Mouse (Mus musculus) sigmoid colon, adult 10 weeks (tissue): Measurements from ENCODE around the gene Cdkn2b. TPM values are rescaled to one million over a fixed set of nuclear protein-coding genes. Genes with fewer than 3 reads are reported as not detected.

ENCODE experiments used
- polyA plus RNA-seq: library from polyadenylated mRNA; stranded (reverse); fragments of 350-450 nt; fragmentation: Illumina TruSeq; extraction: RNeasy Lipid Tissue Mini Kit (QIAGEN cat#74804); gene quantifications from one replicate; pipeline ENCODE4 v1.2.3, GENCODE M21; 2014; ENCODE audit warnings: low read depth, low replicate concordance

The Cdkn2b gene
- 41.0 TPM for polyA plus RNA-seq

DNA sequence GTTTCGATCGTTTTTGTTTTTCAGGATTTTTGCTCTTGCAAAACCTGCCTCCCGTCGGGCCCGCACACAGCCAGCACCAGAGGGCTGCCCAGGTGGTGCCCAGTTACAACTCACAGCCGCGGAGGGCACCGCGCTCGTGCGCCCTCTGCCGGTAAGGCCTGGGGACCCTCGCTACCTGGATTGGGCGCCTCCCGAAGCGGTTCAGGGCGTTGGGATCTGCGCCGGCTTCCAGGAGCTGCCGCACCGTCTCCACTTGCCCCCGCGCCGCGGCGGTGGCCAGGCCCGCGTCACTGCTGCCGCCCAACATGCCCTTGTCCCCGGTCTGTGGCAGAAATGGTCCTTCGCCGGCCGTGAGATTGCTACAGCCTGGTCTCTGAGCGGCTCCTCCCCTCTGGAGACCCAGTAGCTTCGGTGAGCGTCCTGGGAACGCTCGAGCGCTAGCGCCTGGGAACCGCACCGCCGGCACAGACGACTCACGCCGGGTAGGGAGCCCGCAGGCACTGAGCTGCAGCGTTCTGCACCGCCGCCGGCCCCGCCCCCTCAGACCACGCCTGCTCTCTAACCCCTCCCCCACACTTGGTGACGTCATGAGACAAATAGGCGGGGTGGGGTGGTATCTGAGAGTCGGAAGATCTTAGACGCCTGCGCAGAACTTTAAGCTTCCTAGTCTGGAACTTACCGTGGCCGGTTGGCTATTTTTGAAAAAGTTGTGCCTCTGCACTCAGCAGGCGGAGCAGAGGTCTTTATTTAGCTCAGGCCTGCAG lies at the start of gene Cdkn2b:
Gene Cdkn2b (minus strand): TSS at position 549 of the 764 bp plus-strand sequence.

DNA sequence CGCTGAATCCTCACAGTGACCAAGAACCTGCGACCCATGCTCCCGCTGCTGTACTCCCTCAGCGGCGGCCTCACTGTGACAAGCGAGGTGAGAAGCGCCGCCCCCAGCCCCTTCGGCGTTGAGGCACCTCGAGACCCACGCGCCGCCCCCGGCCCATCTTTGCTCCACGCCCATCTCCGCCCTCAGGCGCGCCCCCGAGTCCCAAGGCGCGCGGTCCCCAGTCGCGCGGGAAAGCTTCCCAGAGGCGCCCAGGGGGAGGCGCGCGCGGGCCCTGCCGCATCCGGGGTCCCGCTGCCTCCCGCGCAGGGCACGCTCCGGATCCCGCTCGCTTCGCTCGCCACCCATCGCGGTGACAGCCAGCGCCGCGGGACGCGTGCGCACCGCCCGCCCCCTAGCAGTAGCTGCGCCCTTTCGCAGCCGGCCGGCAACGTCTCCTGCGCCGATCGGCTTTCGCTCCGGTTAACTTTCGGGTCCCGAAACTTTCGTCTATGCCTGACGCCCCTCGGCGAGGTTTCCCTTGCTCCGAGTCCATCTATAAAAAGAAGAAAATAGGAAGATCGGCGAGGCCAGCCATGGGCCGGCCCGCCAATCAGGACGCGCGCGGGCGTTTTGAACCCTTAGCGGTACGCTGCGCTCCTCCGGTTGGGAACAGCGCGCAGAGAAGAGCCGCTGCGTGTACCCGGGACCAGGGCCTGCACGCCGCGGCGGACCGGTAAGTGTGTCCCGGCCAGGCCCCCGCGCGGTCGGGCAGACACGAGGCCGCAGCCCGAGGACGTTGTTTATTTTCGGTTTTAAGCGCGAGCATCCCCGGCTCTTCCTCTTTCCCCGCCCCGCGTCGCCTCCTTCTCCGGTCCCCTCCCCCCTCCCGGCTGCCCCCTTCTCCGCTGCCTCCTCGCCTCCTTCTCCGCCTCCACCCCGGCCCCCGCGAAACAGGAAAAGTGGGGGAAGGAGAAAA lies 16.1 kb downstream of the Cdkn2b start, which contains the start of gene Cdkn2a:
Gene Cdkn2a (minus strand): TSS at position 168 of the 955 bp plus-strand sequence.

Other genes with a start within 250 kb of the Cdkn2b start
- gene Mtap, start 173.9 kb downstream of the Cdkn2b start, polyA plus RNA-seq: 16.5 TPM
- not detected for gene Cdkn2a, start 16.4 kb downstream of the Cdkn2b start, polyA plus RNA-seq